26 mouse cellular contexts compared by ENCODE assay signal in the genomic region with DNA sequence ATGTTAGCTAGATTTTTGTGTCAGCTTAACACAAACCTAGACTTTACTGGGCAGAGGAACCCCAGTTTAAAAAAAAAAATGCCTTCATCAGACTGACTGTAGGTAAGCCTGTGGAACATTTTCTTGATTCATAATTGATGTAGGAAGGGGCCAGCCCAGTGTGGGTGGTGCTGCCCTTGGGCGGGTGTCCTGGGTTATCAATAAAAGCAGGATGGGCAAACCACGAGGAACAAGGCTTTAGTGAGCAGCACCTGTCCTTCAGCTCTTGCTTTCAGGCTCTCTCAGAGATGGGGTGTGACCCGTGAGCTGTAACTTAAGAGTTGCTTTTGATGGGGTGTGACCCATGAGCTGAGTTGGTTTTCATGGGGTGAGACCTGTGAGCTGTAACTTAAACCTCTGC. TPM values are rescaled to one million over a fixed set of nuclear protein-coding genes. Genes with fewer than 3 reads are reported as not detected.
DNase-seq lines count a peak whose midpoint lies in the region; ATAC-seq and TF ChIP-seq lines count a peak whose summit lies in the region.
"Had no signal": no experiment of that assay in that cellular context is flagged by ENCODE, and none has a peak within 500 bp of the region (broad histone marks: within the 10 kb centered on the region; RNA-seq: fewer than 3 reads in every experiment).

No protein-coding gene starts in this region.

- no peaks in the 10 kb centered on the region for H3K36me3 ChIP-seq in midbrain, embryonic 11.5 days (ENCODE audit: control insufficient read depth, insufficient read depth, low read length)
- H3K36me3 ChIP-seq in midbrain, embryonic 10.5 days, result peaks cover 42% of the 10 kb centered on the region
- peaks cover 93% of the 10 kb centered on the region for H3K36me3 ChIP-seq in erythroblast, embryonic 14.5 days (ENCODE audit: control insufficient read depth)
- peaks cover 18% of the 10 kb centered on the region for H3K36me3 ChIP-seq in liver, embryonic 14.5 days (replicated peaks; ENCODE audit: control insufficient read depth, insufficient read depth, low read depth)
- no peaks in the 10 kb centered on the region; the same call in none of the 2 replicates for H3K36me3 ChIP-seq in hindbrain, postnatal 0 days (ENCODE audit: insufficient read depth, low read length)
- H3K36me3 ChIP-seq: heart, embryonic 15.5 days; limb, embryonic 15.5 days had no signal

- DNase-seq in midbrain, embryonic 11.5 days (ENCODE audit: low spot score, missing footprints), result peak; percentile 78
- no peak for DNase-seq in midbrain, embryonic 10.5 days (ENCODE audit: low spot score)
- peak; percentile 57 to 68 (median 68) for DNase-seq in liver, embryonic 14.5 days (ENCODE audit: low read depth in 3 of 3, low spot score in 3 of 3)
- no peak for DNase-seq in hindbrain, postnatal 0 days (ENCODE audit: low spot score)
- DNase-seq in urinary bladder, postnatal 14 days (ENCODE audit: low spot score), result no peak
- DNase-seq in cerebellum, adult 11 months, result no peak
- DNase-seq: adrenal gland, adult 8-10 months; B cell, adult 2 months; cerebellum, adult 8-10 months; forebrain, postnatal 0 days; gastrocnemius, postnatal 36 days; heart, postnatal 36 days; layer of hippocampus, adult 9-11 months; left cerebral cortex, postnatal 4 days; thymus, postnatal 25 days had no signal

- H3K27ac ChIP-seq in midbrain, embryonic 11.5 days (ENCODE audit: low read depth, low read length), result no peak overlapping the region
- no peak overlapping the region for H3K27ac ChIP-seq in midbrain, embryonic 10.5 days (replicated peaks)
- H3K27ac ChIP-seq in liver, embryonic 14.5 days, result peak overlapping the region; percentile 45
- H3K27ac ChIP-seq in hindbrain, postnatal 0 days, result no peak overlapping the region
- H3K27ac ChIP-seq: forebrain, embryonic 10.5 days; heart, embryonic 15.5 days; hindbrain, embryonic 13.5 days; left cerebral cortex, adult 2 months; limb, embryonic 15.5 days; macrophage; midbrain, embryonic 13.5 days had no signal

- no peaks in the 10 kb centered on the region for H3K27me3 ChIP-seq in midbrain, embryonic 11.5 days (ENCODE audit: control insufficient read depth, insufficient read depth, low read length)
- H3K27me3 ChIP-seq in midbrain, embryonic 10.5 days (ENCODE audit: low read depth, poor library complexity, severe bottlenecking), result no peaks in the 10 kb centered on the region
- H3K27me3 ChIP-seq in erythroblast, embryonic 14.5 days (ENCODE audit: control insufficient read depth), result no peaks in the 10 kb centered on the region
- no peaks in the 10 kb centered on the region for H3K27me3 ChIP-seq in liver, embryonic 14.5 days (ENCODE audit: control insufficient read depth, insufficient read depth, low read length)
- no peaks in the 10 kb centered on the region for H3K27me3 ChIP-seq in hindbrain, postnatal 0 days (ENCODE audit: insufficient read depth, low read length)
- H3K27me3 ChIP-seq: CH12.LX; heart, embryonic 15.5 days; hindbrain, embryonic 13.5 days; limb, embryonic 15.5 days; midbrain, embryonic 13.5 days had no signal

- H3K9ac ChIP-seq in midbrain, embryonic 11.5 days (ENCODE audit: low read length), result no peak overlapping the region
- 0 out of 2 replicates have a peak overlapping the region, but pooled peaks have one; percentile 4 for H3K9ac ChIP-seq in liver, embryonic 14.5 days (replicated peaks)
- no peak overlapping the region for H3K9ac ChIP-seq in hindbrain, postnatal 0 days (replicated peaks; ENCODE audit: low read length)
- H3K9ac ChIP-seq: forebrain, postnatal 0 days; heart, embryonic 15.5 days; hindbrain, embryonic 13.5 days; limb, embryonic 15.5 days; midbrain, embryonic 13.5 days had no signal

- H3K4me2 ChIP-seq in midbrain, embryonic 11.5 days, result no peak overlapping the region
- peak overlapping the region; percentile 44 for H3K4me2 ChIP-seq in liver, embryonic 14.5 days (ENCODE audit: low read depth)
- no peak overlapping the region for H3K4me2 ChIP-seq in hindbrain, postnatal 0 days (ENCODE audit: low read depth, low read length)
- H3K4me2 ChIP-seq: heart, embryonic 15.5 days; hindbrain, embryonic 13.5 days; limb, embryonic 15.5 days; midbrain, embryonic 13.5 days had no signal

- H3K9me3 ChIP-seq in midbrain, embryonic 11.5 days (ENCODE audit: control insufficient read depth, low read length), result no peaks in the 10 kb centered on the region
- H3K9me3 ChIP-seq in midbrain, embryonic 10.5 days (replicated peaks), result no peaks in the 10 kb centered on the region
- H3K9me3 ChIP-seq in erythroblast, embryonic 14.5 days (ENCODE audit: control insufficient read depth, low read length), result no peaks in the 10 kb centered on the region
- H3K9me3 ChIP-seq in liver, embryonic 14.5 days (ENCODE audit: control insufficient read depth, low read length), result no peaks in the 10 kb centered on the region
- no peaks in the 10 kb centered on the region for H3K9me3 ChIP-seq in hindbrain, postnatal 0 days (ENCODE audit: low read length)
- H3K9me3 ChIP-seq: forebrain, embryonic 10.5 days; heart, embryonic 15.5 days; hindbrain, embryonic 13.5 days; limb, embryonic 15.5 days; midbrain, embryonic 13.5 days had no signal

- ATAC-seq in midbrain, embryonic 11.5 days (ENCODE audit: low FRiP score), result no peak
- ATAC-seq in liver, embryonic 14.5 days (ENCODE audit: insufficient read depth), result peak; percentile 83
- no peak for ATAC-seq in hindbrain, postnatal 0 days
- ATAC-seq: activated CD4-positive, CD25-positive, alpha-beta regulatory T cell, adult 4 months; forebrain, postnatal 0 days; inflammation-experienced regulatory T-cells, adult 6 months; midbrain, embryonic 13.5 days had no signal

- 84% methylated on average over 3 of the region's 3 CpGs for WGBS in midbrain, embryonic 11.5 days
- 87% methylated on average over 3 of the region's 3 CpGs for WGBS in midbrain, embryonic 10.5 days
- 17% methylated on average over 3 of the region's 3 CpGs for WGBS in liver, embryonic 14.5 days (ENCODE audit: insufficient replicate concordance)
- WGBS in hindbrain, postnatal 0 days, result 88% methylated on average over 3 of the region's 3 CpGs

- TF ChIP-seq CTCF in liver, embryonic 14.5 days (IDR thresholded peaks at IDR 0.05; ENCODE audit: low read depth), result no peak
- no peak for TF ChIP-seq CTCF in hindbrain, postnatal 0 days (IDR thresholded peaks at IDR 0.05; ENCODE audit: low read depth)

- no peak overlapping the region for H3K4me3 ChIP-seq in midbrain, embryonic 11.5 days (ENCODE audit: low read depth, low read length)
- no peak overlapping the region for H3K4me3 ChIP-seq in midbrain, embryonic 10.5 days
- H3K4me3 ChIP-seq in erythroblast, embryonic 14.5 days (replicated peaks), result peak overlapping the region; percentile 34
- H3K4me3 ChIP-seq in liver, embryonic 14.5 days (ENCODE audit: insufficient read depth in 1 of 2, low read depth in 2 of 2, low read length in 2 of 2), result no peak overlapping the region
- no peak overlapping the region for H3K4me3 ChIP-seq in hindbrain, postnatal 0 days (ENCODE audit: low read length)
- H3K4me3 ChIP-seq: forebrain, embryonic 10.5 days; heart, embryonic 15.5 days; hindbrain, embryonic 13.5 days; left cerebral cortex, adult 2 months; limb, embryonic 15.5 days; midbrain, embryonic 13.5 days had no signal

- TF ChIP-seq EP300 in liver, embryonic 14.5 days (IDR thresholded peaks at IDR 0.05; ENCODE audit: low read depth), result no peak

- no peaks in the 10 kb centered on the region for H3K4me1 ChIP-seq in midbrain, embryonic 11.5 days (ENCODE audit: control insufficient read depth, insufficient read depth, low read length)
- no peaks in the 10 kb centered on the region for H3K4me1 ChIP-seq in midbrain, embryonic 10.5 days
- H3K4me1 ChIP-seq in erythroblast, embryonic 14.5 days (ENCODE audit: control insufficient read depth), result peaks cover 59% of the 10 kb centered on the region
- peaks cover 13 to 15% of the 10 kb centered on the region in 2 experiments for H3K4me1 ChIP-seq in liver, embryonic 14.5 days (replicated peaks; ENCODE audit: control insufficient read depth in 2 of 2, insufficient read depth in 2 of 2, low read length in 1 of 2)
- no peaks in the 10 kb centered on the region for H3K4me1 ChIP-seq in hindbrain, postnatal 0 days (ENCODE audit: insufficient read depth, low read length)
- H3K4me1 ChIP-seq: forebrain, embryonic 10.5 days; heart, embryonic 15.5 days; hindbrain, embryonic 13.5 days; limb, embryonic 15.5 days; midbrain, embryonic 13.5 days had no signal

RNA-seq across cellular contexts. Expression of a gene that starts 11.7 kb away (rescaled TPM):
- 171 and 182 TPM in 2 replicates for polyA plus RNA-seq in midbrain, embryonic 11.5 days (2014; fragmentation: Nextera tagmentation; extraction: Ambion mirVana)
- polyA plus RNA-seq in midbrain, embryonic 10.5 days (2016; fragmentation: Nextera tagmentation; extraction: Ambion mirVana), result 100 and 105 TPM in 2 replicates
- 1.6 and 2.1 TPM in 2 replicates for polyA plus RNA-seq in erythroblast, embryonic 14.5 days (2012)
- 11.7 and 15.8 TPM in 2 replicates for polyA plus RNA-seq in liver, embryonic 14.5 days (2012; rRNA removed)
- polyA plus RNA-seq in liver, embryonic 14.5 days (2014; fragmentation: Nextera tagmentation; extraction: Ambion mirVana), result 70.2 and 72.0 TPM in 2 replicates
- total RNA-seq in hindbrain, postnatal 0 days (2014; rRNA removed), result 72.8 and 90.5 TPM in 2 replicates
- 175 and 179 TPM in 2 replicates for polyA plus RNA-seq in hindbrain, postnatal 0 days (2015; fragmentation: Nextera tagmentation; extraction: Ambion mirVana)

RNA-seq across cellular contexts. Expression of a gene that starts 34.7 kb away (rescaled TPM):
- polyA plus RNA-seq in midbrain, embryonic 11.5 days (2014; fragmentation: Nextera tagmentation; extraction: Ambion mirVana), result 120 and 121 TPM in 2 replicates
- 118 and 130 TPM in 2 replicates for polyA plus RNA-seq in midbrain, embryonic 10.5 days (2016; fragmentation: Nextera tagmentation; extraction: Ambion mirVana)
- polyA plus RNA-seq in erythroblast, embryonic 14.5 days (2012), result 12.4 and 14.0 TPM in 2 replicates
- polyA plus RNA-seq in liver, embryonic 14.5 days (2012; rRNA removed), result 41.4 and 45.3 TPM in 2 replicates
- 83.7 and 83.8 TPM in 2 replicates for polyA plus RNA-seq in liver, embryonic 14.5 days (2014; fragmentation: Nextera tagmentation; extraction: Ambion mirVana)
- total RNA-seq in hindbrain, postnatal 0 days (2014; rRNA removed), result 64.5 and 83.3 TPM in 2 replicates
- polyA plus RNA-seq in hindbrain, postnatal 0 days (2015; fragmentation: Nextera tagmentation; extraction: Ambion mirVana), result 61.5 and 67.4 TPM in 2 replicates

Comparison
In these comparisons a context has a peak if more than half of its experiments do, and no peak if none do; other contexts are left out.
1. DNase-seq: peak in midbrain, embryonic 11.5 days (single experiment) and liver, embryonic 14.5 days (3 of 3); none in midbrain, embryonic 10.5 days (single experiment), hindbrain, postnatal 0 days (single experiment), urinary bladder, postnatal 14 days (single experiment) and cerebellum, adult 11 months (single experiment).